Mouse (Mus musculus) neural tube, embryonic 13.5 days (tissue): Measurements from ENCODE around the gene Abcd1. TPM values are rescaled to one million over a fixed set of nuclear protein-coding genes. Genes with fewer than 3 reads are reported as not detected.
A peak's percentile ranks its signal among the peaks of the same experiment; 100 is the strongest.

Experiments
- ATAC-seq: fragments of 200-750 bp; cut with Nextera tagmentation; 2 replicates; pipeline ENCODE4 v1.8.0; 2017; ENCODE audit warnings: low read depth, mild to moderate bottlenecking, moderate TSS enrichment, moderate library complexity
- H3K27ac ChIP-seq: fragments of 300-500 bp; sonication (generic); replicated peaks from 2 replicates; pipeline ENCODE4 v1.5.1; 2015; ENCODE audit warnings: moderate library complexity, mild to moderate bottlenecking, inconsistent platforms
- H3K27me3 ChIP-seq: fragments of 300-500 bp; sonication (generic); 2 replicates; pipeline ENCODE4 v1.6.1; 2015; ENCODE audit warnings: mild to moderate bottlenecking, inconsistent platforms
- H3K36me3 ChIP-seq: fragments of 300-500 bp; sonication (generic); 2 replicates; pipeline ENCODE4 v1.6.1; 2015; ENCODE audit warnings: mild to moderate bottlenecking, inconsistent platforms
- H3K4me1 ChIP-seq: fragments of 300-500 bp; sonication (generic); replicated peaks from 2 replicates; pipeline ENCODE4 v1.6.1; 2015; ENCODE audit warnings: inconsistent platforms
- H3K4me2 ChIP-seq: fragments of 300-500 bp; sonication (generic); 2 replicates; pipeline ENCODE4 v1.6.1; 2015; ENCODE audit warnings: inconsistent platforms, mild to moderate bottlenecking, moderate library complexity
- H3K4me3 ChIP-seq: fragments of 300-500 bp; sonication (generic); 2 replicates; pipeline ENCODE4 v1.5.1; 2015; ENCODE audit warnings: mild to moderate bottlenecking, inconsistent platforms
- H3K9ac ChIP-seq: fragments of 300-500 bp; sonication (generic); 2 replicates; pipeline ENCODE4 v1.6.1; 2015; ENCODE audit warnings: moderate library complexity, mild to moderate bottlenecking, inconsistent platforms
- H3K9me3 ChIP-seq: fragments of 300-500 bp; sonication (generic); 2 replicates; pipeline ENCODE4 v1.6.1; 2016; ENCODE audit warnings: inconsistent platforms
- WGBS: fragments of 180-500 bp; shearing (Covaris S2); methylation state at CpG from one replicate; pipeline ENCODE4 v1.1.7; 2015; 5-methylcytosine and 5-hydroxymethylcytosine counted together
- polyA plus RNA-seq: library from polyadenylated mRNA; unstranded; fragments of >200 nt; fragmentation: Nextera tagmentation; extraction: Ambion mirVana; gene quantifications from 2 replicates; pipeline ENCODE4 v1.2.1, GENCODE M21; 2015

Gene Abcd1
- polyA plus RNA-seq, 1 experiment from 2014 or later: 11.1 TPM

DNA sequence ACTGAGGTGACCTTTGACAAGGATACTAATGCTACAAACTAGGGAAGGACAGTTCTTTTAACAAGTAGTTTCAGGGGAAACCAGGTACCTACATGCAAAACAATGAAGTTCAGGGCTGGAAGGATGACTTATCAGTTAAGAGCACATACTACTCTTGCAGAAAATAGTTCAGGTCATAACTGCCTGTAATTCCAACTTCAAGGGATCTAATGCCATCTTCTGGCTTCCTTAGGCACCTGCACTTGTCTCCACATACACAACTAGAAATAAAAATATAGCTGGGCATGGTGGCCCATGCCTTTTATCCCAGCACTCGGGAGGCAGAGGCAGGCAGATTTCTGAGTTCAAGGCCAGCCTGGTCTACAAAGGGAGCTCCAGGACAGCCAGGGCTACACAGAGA lies 32.6 kb downstream of the Abcd1 start:
- Histone ChIP-seq H3K9me3 (no peaks in the 10 kb centered on the region), H3K36me3 (no peaks in the 10 kb centered on the region), H3K27ac (no peak overlapping the region), H3K4me3 (no peak overlapping the region), H3K27me3 (no peaks in the 10 kb centered on the region), H3K4me1 (no peaks in the 10 kb centered on the region), H3K9ac (no peak overlapping the region), H3K4me2 (no peak overlapping the region)
- 93% methylated on average over 1 of the region's 1 CpGs for WGBS
- no peak for ATAC-seq

GRCm38 (mm10) chrX:73756334-73757140 lies 40.1 kb downstream of the Abcd1 start, which contains the start of gene Plxnb3:
Gene Plxnb3, plus strand, starts transcription at chrX:73757090.
- peak; percentile 19; the same call in 1 of the 2 replicates for ATAC-seq
- Histone ChIP-seq H3K4me1 (no peaks in the 10 kb centered on the region), H3K9me3 (no peaks in the 10 kb centered on the region), H3K27ac (no peak within 1 kb of the TSS), H3K36me3 (no peaks in the 10 kb centered on the region), H3K4me3 (no peak within 1 kb of the TSS), H3K9ac (no peak within 1 kb of the TSS), H3K4me2 (no peak within 1 kb of the TSS), H3K27me3 (no peaks in the 10 kb centered on the region)
- WGBS: 69% methylated on average over 5 of the region's 5 CpGs

- Histone ChIP-seq H3K27ac (no peak overlapping the region), H3K4me1 (no peaks in the 10 kb centered on the region), H3K4me2 (no peak overlapping the region), H3K27me3 (no peaks in the 10 kb centered on the region), H3K9ac (no peak overlapping the region), H3K9me3 (no peaks in the 10 kb centered on the region), H3K36me3 (no peaks in the 10 kb centered on the region), H3K4me3 (no peak overlapping the region)
- 76% methylated on average over 13 of the region's 13 CpGs for WGBS
- ATAC-seq: no peak
These were observed 42.4 kb downstream of the Abcd1 start for GRCm38 (mm10) chrX:73758611-73759290.

DNA sequence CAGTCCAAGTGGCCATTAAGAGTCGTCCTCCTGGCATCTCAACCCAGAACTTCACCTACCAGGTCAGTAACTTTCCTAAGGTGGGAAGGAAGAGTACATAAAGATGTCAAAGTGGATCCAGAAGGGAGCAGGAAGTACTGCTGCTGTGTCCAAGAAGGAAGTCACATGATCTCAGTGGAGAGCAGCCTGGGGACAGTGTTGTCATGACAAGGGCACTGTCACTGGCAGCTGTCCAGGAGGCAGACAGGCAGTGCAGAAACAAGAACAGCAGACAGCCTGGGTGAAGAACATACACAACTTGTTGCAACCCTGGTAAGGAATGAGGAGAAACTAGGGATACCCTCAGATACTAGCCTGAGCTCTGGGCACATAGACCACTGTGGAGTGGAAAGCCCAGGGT lies 48.9 kb downstream of the Abcd1 start:
- Histone ChIP-seq H3K4me2 (no peak overlapping the region), H3K9ac (no peak overlapping the region), H3K27me3 (no peaks in the 10 kb centered on the region), H3K36me3 (no peaks in the 10 kb centered on the region), H3K4me3 (no peak overlapping the region), H3K27ac (no peak overlapping the region), H3K9me3 (no peaks in the 10 kb centered on the region), H3K4me1 (no peaks in the 10 kb centered on the region)
- no peak for ATAC-seq
- WGBS: 65% methylated on average over 1 of the region's 1 CpGs

DNA sequence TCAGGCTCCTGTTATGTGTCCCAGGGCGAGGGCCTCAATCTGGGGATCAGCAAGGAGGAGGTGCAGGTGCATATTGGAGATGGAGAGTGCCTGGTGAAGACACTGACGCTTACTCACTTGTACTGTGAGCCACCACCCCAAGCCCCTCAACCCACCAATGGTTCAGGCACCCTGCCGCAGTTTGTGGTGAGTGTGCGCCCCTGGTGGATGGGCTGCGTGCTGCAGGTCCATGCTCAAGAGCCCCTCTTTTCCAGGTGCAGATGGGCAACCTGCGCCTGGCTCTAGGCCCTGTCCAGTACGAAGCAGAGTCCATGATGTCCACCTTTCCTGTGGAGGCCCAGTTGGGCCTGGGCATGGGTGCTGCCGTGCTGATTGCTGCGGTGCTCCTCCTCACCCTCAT lies 50.9 kb downstream of the Abcd1 start:
- Histone ChIP-seq H3K36me3 (no peaks in the 10 kb centered on the region), H3K27me3 (no peaks in the 10 kb centered on the region), H3K9me3 (no peaks in the 10 kb centered on the region), H3K27ac (no peak overlapping the region), H3K4me1 (no peaks in the 10 kb centered on the region), H3K4me2 (no peak overlapping the region), H3K4me3 (no peak overlapping the region), H3K9ac (no peak overlapping the region)
- 54% methylated on average over 9 of the region's 9 CpGs for WGBS
- no peak for ATAC-seq

DNA sequence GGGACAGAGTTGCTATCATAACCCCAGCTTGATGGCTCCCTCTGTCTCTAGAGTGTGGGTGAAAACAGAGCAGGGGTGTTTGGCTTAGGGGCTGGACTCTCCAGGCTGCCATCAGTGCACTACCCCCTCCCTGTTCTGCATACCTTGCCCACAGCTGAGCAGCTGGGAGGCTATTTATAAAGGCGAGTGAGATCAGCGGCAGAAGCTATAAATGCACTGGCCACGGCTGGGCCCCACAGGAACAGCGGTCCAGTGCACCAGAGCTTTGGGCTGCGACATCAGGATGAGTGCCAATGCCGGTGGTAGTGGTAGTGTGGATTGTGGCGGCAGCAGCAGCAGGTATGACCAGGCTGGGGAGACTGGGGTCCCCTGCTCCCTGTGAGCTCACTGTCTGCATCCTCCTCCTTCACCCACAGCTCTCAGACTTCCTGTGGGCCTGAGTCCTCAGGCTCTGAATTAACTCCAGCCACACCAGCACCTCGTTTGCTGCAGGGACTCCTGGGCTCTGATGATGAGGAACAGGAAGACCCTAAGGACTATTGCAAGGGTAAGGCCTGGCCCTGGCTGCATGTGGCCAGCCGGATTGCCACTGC lies 57.9 kb downstream of the Abcd1 start, which contains the start of gene Srpk3:
TSS of gene Srpk3 (plus strand) at position 238 of the 593 bp plus-strand sequence.
- Histone ChIP-seq H3K4me1 (peaks cover 6% of the 10 kb centered on the region), H3K27ac (peak within 1 kb of the TSS; percentile 33; the same call in 1 of the 2 replicates), H3K4me2 (no peak within 1 kb of the TSS), H3K4me3 (no peak within 1 kb of the TSS), H3K27me3 (no peaks in the 10 kb centered on the region), H3K36me3 (peaks cover 32% of the 10 kb centered on the region), H3K9me3 (no peaks in the 10 kb centered on the region), H3K9ac (no peak within 1 kb of the TSS)
- ATAC-seq: peak; percentile 40
- whole genome bisulfite sequencing: 53% methylated on average over 9 of the region's 9 CpGs

- Histone ChIP-seq H3K9me3 (no peaks in the 10 kb centered on the region), H3K27ac (0 out of 2 replicates have a peak overlapping the region, but pooled peaks have one; percentile 33), H3K36me3 (peaks cover 38% of the 10 kb centered on the region), H3K4me1 (peaks cover 6% of the 10 kb centered on the region), H3K9ac (no peak overlapping the region), H3K4me3 (no peak overlapping the region), H3K4me2 (no peak overlapping the region), H3K27me3 (no peaks in the 10 kb centered on the region)
- ATAC-seq: peak; percentile 41; the same call in 1 of the 2 replicates
- 73% methylated on average over 10 of the region's 10 CpGs for WGBS
These were observed 58.5 kb downstream of the Abcd1 start for GRCm38 (mm10) chrX:73774802-73775483.

- Histone ChIP-seq H3K36me3 (peaks cover 49% of the 10 kb centered on the region), H3K27me3 (no peaks in the 10 kb centered on the region), H3K27ac (no peak overlapping the region), H3K4me1 (peaks cover 15% of the 10 kb centered on the region), H3K4me2 (no peak overlapping the region), H3K9me3 (no peaks in the 10 kb centered on the region), H3K9ac (no peak overlapping the region), H3K4me3 (no peak overlapping the region)
- ATAC-seq: no peak
- 91% methylated on average over 3 of the region's 3 CpGs for whole genome bisulfite sequencing
These were observed 65.8 kb downstream of the Abcd1 start for GRCm38 (mm10) chrX:73782227-73782626.

GRCm38 (mm10) chrX:73785666-73786065 lies 69.3 kb downstream of the Abcd1 start:
- Histone ChIP-seq H3K36me3 (peaks cover 27% of the 10 kb centered on the region), H3K27me3 (no peaks in the 10 kb centered on the region), H3K9me3 (no peaks in the 10 kb centered on the region), H3K27ac (peak overlapping the region; percentile 89), H3K4me3 (peak overlapping the region; percentile 57), H3K4me1 (peaks cover 29% of the 10 kb centered on the region), H3K4me2 (peak overlapping the region; percentile 65), H3K9ac (peak overlapping the region; percentile 73)
- no peak for ATAC-seq

DNA sequence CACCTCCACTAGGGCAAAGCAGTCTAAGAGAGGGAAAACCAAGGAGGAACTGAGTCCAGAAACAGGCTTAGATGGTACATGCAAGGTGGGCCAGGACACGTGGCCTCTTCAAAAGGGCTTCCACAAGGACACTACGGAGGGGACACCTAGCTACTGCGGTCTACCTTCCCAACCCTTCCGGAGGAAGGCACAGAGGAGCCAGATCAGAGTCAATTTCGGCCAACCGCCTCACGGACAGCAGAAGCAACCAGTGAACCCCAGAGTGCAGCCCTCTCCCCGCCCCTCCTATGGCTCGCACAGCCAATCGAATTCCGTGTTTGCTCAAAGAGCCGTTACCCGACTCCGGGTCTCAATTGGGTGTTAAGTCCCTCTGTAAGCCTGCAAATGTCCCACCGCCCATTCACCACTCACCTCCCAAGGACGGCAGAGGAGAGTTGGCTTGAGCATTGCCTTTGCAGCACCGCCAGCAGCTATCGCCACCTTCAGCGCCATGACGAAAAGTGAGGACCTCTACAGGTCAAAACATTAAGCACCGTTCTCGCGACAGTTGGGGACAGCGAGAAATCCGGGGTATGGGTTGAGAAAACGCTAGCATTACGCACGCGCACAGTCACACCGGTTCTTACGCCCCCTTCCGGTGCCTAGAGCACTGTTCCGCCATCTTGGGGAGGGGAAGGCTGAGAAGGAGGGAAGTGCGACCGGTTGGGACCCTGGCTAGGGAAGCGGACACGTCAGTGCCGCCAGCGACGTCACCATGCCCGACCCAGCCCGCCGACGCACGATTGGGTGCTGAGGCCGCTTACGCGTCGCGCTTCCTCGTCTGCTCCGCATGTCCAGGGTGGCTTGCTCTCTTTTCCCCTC lies 70.2 kb downstream of the Abcd1 start, which contains the start of the genes Idh3g and Ssr4:
TSS of gene Idh3g (minus strand) at position 534 of the 861 bp plus-strand sequence.
TSS of gene Ssr4 (plus strand) at position 665 of the 861 bp plus-strand sequence.
- Histone ChIP-seq H3K4me2 (peak within 1 kb of the TSS; percentile 66), H3K36me3 (peaks cover 25% of the 10 kb centered on the region), H3K4me3 (peak within 1 kb of the TSS; percentile 57), H3K9me3 (no peaks in the 10 kb centered on the region), H3K4me1 (peaks cover 29% of the 10 kb centered on the region), H3K27ac (peak within 1 kb of the TSS; percentile 89), H3K9ac (peak within 1 kb of the TSS; percentile 82), H3K27me3 (no peaks in the 10 kb centered on the region)
- peak; percentile 98 for ATAC-seq
- 16% methylated on average over 52 of the region's 52 CpGs for WGBS

DNA sequence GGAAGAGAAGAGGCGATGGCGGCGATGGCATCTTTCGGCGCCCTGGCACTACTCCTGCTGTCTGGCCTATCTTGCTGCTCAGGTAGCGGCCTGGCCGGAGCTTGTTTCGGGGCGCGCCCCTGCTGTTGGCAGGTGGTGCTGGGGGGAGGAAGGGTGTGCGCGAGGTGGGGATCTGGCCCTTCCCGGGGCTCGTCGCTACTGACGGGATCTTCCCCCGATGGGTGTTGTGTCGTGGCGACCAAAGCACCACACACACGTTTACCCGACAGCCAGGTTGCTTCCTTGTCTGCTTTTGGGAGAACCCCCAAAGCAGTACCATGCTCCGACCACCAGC lies 70.8 kb downstream of the Abcd1 start:
- H3K27me3 ChIP-seq: no peaks in the 10 kb centered on the region
- no peaks in the 10 kb centered on the region for H3K9me3 ChIP-seq
- H3K36me3 ChIP-seq: peaks cover 19% of the 10 kb centered on the region
- H3K9ac ChIP-seq: peak overlapping the region; percentile 82
- ATAC-seq: no peak; the same call in 1 of the 2 replicates
- H3K27ac ChIP-seq: peak overlapping the region; percentile 88
- H3K4me2 ChIP-seq: peak overlapping the region; percentile 66
- H3K4me1 ChIP-seq: peaks cover 29% of the 10 kb centered on the region
- peak overlapping the region; percentile 57 for H3K4me3 ChIP-seq
- WGBS: 27% methylated on average over 22 of the region's 22 CpGs
